Mouse (Mus musculus) G1E-ER4 (cell line): ENCODE measurements around the gene Zfp628. TPM values are rescaled to one million over a fixed set of nuclear protein-coding genes. Genes with fewer than 3 reads are reported as not detected.

Source experiments
- GATA1 ChIP-seq: IDR thresholded peaks from one replicate; pipeline ENCODE4 v1.8.0; 2012; ENCODE audit warnings: low read length, inconsistent platforms
- polyA plus RNA-seq: library from polyadenylated mRNA; stranded (reverse); fragments of >175 nt; gene quantifications from 2 replicates; pipeline ENCODE4 v1.2.3, GENCODE M21; 2012

The Zfp628 gene
- polyA plus RNA-seq, 1 experiment, result 57.2 TPM

- no peak for TF ChIP-seq GATA1
Observed at GRCm38 (mm10) chr7:4924891-4925301, 9.9 kb downstream of the Zfp628 start.

GRCm38 (mm10) chr7:4925441-4926381 is 10.7 kb downstream of the Zfp628 start, which contains the start of gene Ssc5d:
Gene Ssc5d (plus strand): TSS chr7:4925785.
- no peak for TF ChIP-seq GATA1

- no peak for TF ChIP-seq GATA1
Observed at GRCm38 (mm10) chr7:4926849-4927248, 11.8 kb downstream of the Zfp628 start.

- no peak for TF ChIP-seq GATA1
Observed at GRCm38 (mm10) chr7:4927711-4928110, 12.7 kb downstream of the Zfp628 start.

- TF ChIP-seq GATA1, result no peak
Observed at GRCm38 (mm10) chr7:4928323-4928722, 13.3 kb downstream of the Zfp628 start.

- no peak for TF ChIP-seq GATA1
Observed at GRCm38 (mm10) chr7:4933103-4933502, 18.1 kb downstream of the Zfp628 start.

- TF ChIP-seq GATA1, result no peak
Observed at GRCm38 (mm10) chr7:4934160-4934914, 19.3 kb downstream of the Zfp628 start.

GRCm38 (mm10) chr7:4936832-4937231 is 21.8 kb downstream of the Zfp628 start:
- no peak for TF ChIP-seq GATA1

GRCm38 (mm10) chr7:4937392-4937791 is 22.4 kb downstream of the Zfp628 start:
- TF ChIP-seq GATA1, result no peak

GRCm38 (mm10) chr7:4938456-4938855 is 23.4 kb downstream of the Zfp628 start:
- TF ChIP-seq GATA1, result no peak

- TF ChIP-seq GATA1, result no peak
Observed at GRCm38 (mm10) chr7:4940068-4940479, 25.1 kb downstream of the Zfp628 start.

- no peak for TF ChIP-seq GATA1
Observed at GRCm38 (mm10) chr7:4942673-4943072, 27.7 kb downstream of the Zfp628 start.

GRCm38 (mm10) chr7:4943223-4943815 is 28.3 kb downstream of the Zfp628 start:
- no peak for TF ChIP-seq GATA1

- TF ChIP-seq GATA1, result no peak
Observed at GRCm38 (mm10) chr7:4947855-4948254, 32.8 kb downstream of the Zfp628 start.

GRCm38 (mm10) chr7:4948386-4948785 is 33.4 kb downstream of the Zfp628 start:
- no peak for TF ChIP-seq GATA1
